Mouse (Mus musculus): Measurements from ENCODE around the gene Pphln1.

DNA sequence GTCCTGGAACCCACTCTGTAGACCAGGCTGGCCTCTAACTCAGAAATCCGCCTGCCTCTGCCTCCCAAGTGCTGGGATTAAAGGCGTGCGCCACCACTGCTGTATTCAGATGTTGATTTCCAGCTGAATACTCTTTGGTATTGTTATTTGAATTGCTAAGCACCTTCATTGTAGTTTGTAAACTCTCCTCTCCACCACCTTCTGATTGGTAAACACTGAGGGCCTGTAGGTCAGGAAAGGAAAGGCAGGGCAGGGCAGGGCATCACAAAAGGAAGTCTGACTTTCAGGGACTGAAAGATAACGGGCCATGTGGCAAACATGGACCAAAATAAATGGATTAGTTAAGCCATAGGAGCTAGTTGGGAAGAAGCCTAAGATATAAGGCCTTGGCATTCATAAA, 91.4 kb downstream of the Pphln1 start:
- TF ChIP-seq CTCF (conservative IDR thresholded peaks at IDR 0.05; ENCODE audit: insufficient read depth, insufficient read length, low read depth, low read length) (no peak), POLR2A (IDR thresholded peaks at IDR 0.05; ENCODE audit: low read depth, low read length) (no peak)
